Mouse (Mus musculus) MEL (cell line): Measurements from ENCODE around the gene Trub1. TPM values are rescaled to one million over a fixed set of nuclear protein-coding genes. Genes with fewer than 3 reads are reported as not detected.

ENCODE experiments used
- DNase-seq: peaks from one replicate; pipeline ENCODE4 v3.0.0; 2011; ENCODE audit warnings: low read depth, low spot score
- H3K27ac ChIP-seq: 2 replicates; pipeline ENCODE4 v1.5.1; 2012; ENCODE audit warnings: low read depth, mild to moderate bottlenecking, control low read depth, low read length, moderate library complexity; ENCODE audit not compliant: control insufficient read depth
- H3K27me3 ChIP-seq, 2 experiments: fragments of 150-350 bp in 1 of 2; sonication (generic) in 1 of 2; 2 replicates each; pipeline ENCODE4 v1.6.1; 2012; ENCODE audit warnings: low read length in 2 of 2, mild to moderate bottlenecking in 2 of 2, improper control_type of control experiment in 1 of 2, moderate library complexity in 1 of 2; ENCODE audit not compliant: insufficient read depth in 2 of 2, control insufficient read depth in 1 of 2
- H3K36me3 ChIP-seq, 2 experiments: 2 replicates each; pipeline ENCODE4 v1.6.1; 2012 to 2014; ENCODE audit warnings: low read length in 2 of 2, improper control_type of control experiment in 1 of 2, inconsistent platforms in 1 of 2, mild to moderate bottlenecking in 1 of 2; ENCODE audit not compliant: insufficient read depth in 2 of 2, control insufficient read depth in 1 of 2
- H3K4me1 ChIP-seq, 2 experiments: fragments of 150-350 bp in 1 of 2; sonication (generic) in 1 of 2; 2 replicates each; pipeline ENCODE4 v1.6.1; 2012; ENCODE audit warnings: low read length in 2 of 2, improper control_type of control experiment in 1 of 2, mild to moderate bottlenecking in 1 of 2; ENCODE audit not compliant: insufficient read depth in 2 of 2, control insufficient read depth in 1 of 2
- H3K4me3 ChIP-seq, 2 experiments: fragments of 150-350 bp in 1 of 2; sonication (generic) in 1 of 2; 2 replicates each; pipeline ENCODE4 v1.5.1; 2012; ENCODE audit warnings: low read depth in 2 of 2, low read length in 2 of 2, mild to moderate bottlenecking in 2 of 2, moderate library complexity in 2 of 2, control low read depth in 1 of 2, improper control_type of control experiment in 1 of 2; ENCODE audit not compliant: control insufficient read depth in 1 of 2, insufficient read depth in 1 of 2
- H3K79me2 ChIP-seq: 2 replicates; pipeline ENCODE4 v1.6.1; 2012; ENCODE audit warnings: mild to moderate bottlenecking, low read length, moderate library complexity; ENCODE audit not compliant: control insufficient read depth, poor library complexity, insufficient read depth
- H3K9ac ChIP-seq: 2 replicates; pipeline ENCODE4 v1.6.1; 2012; ENCODE audit warnings: low read depth, mild to moderate bottlenecking, control low read depth, low read length, moderate library complexity; ENCODE audit not compliant: control insufficient read depth, poor library complexity, severe bottlenecking
- H3K9me3 ChIP-seq: fragments of 150-350 bp; sonication (generic); replicated peaks from 2 replicates; pipeline ENCODE4 v1.6.1; 2012; ENCODE audit warnings: mild to moderate bottlenecking, low read length, improper control_type of control experiment, moderate library complexity; ENCODE audit not compliant: insufficient read depth
- CTCF ChIP-seq, 3 experiments: IDR thresholded peaks in 2 of 3; conservative IDR thresholded peaks in 1 of 3; 2 replicates each; pipeline ENCODE4 v1.5.1; 2011 to 2012; ENCODE audit warnings: low read length in 3 of 3, low read depth in 2 of 3, mild to moderate bottlenecking in 2 of 3, improper control_type of control experiment in 1 of 3, inconsistent platforms in 1 of 3, mixed read lengths in 1 of 3, moderate library complexity in 1 of 3; ENCODE audit not compliant: control insufficient read depth in 1 of 3, insufficient read depth in 1 of 3, poor library complexity in 1 of 3, severe bottlenecking in 1 of 3
- E2F4 ChIP-seq: IDR thresholded peaks from 2 replicates; pipeline ENCODE4 v1.6.1; 2011; ENCODE audit warnings: low read depth, low read length, improper control_type of control experiment, borderline replicate concordance
- GABPA ChIP-seq: IDR thresholded peaks from 2 replicates; pipeline ENCODE4 v1.6.1; 2012; ENCODE audit warnings: low read depth, mild to moderate bottlenecking, inconsistent platforms, low read length, improper control_type of control experiment, moderate library complexity
- HCFC1 ChIP-seq: IDR thresholded peaks from 2 replicates; pipeline ENCODE4 v1.6.1; 2012; ENCODE audit warnings: low read depth, mild to moderate bottlenecking, inconsistent platforms, low read length, improper control_type of control experiment, moderate library complexity
- JUND ChIP-seq: IDR thresholded peaks from 2 replicates; pipeline ENCODE4 v1.6.1; 2011; ENCODE audit warnings: low read depth, mild to moderate bottlenecking, improper control_type of control experiment, low read length
- MAFK ChIP-seq: IDR thresholded peaks from 2 replicates; pipeline ENCODE4 v1.6.1; 2011; ENCODE audit warnings: low read depth, mild to moderate bottlenecking, low read length, improper control_type of control experiment, borderline replicate concordance
- MAX ChIP-seq: IDR thresholded peaks from 2 replicates; pipeline ENCODE4 v1.6.1; 2011; ENCODE audit warnings: low read length, improper control_type of control experiment
- MYC ChIP-seq: IDR thresholded peaks from 2 replicates; pipeline ENCODE4 v1.6.1; 2011; ENCODE audit warnings: low read depth, mild to moderate bottlenecking, low read length, improper control_type of control experiment, moderate library complexity
- NELFE ChIP-seq: IDR thresholded peaks from 2 replicates; pipeline ENCODE4 v1.6.1; 2011; ENCODE audit warnings: low read depth, low read length, improper control_type of control experiment
- NRF1 ChIP-seq: IDR thresholded peaks from 2 replicates; pipeline ENCODE4 v1.6.1; 2014; ENCODE audit warnings: low read depth, mild to moderate bottlenecking, inconsistent platforms, low read length, improper control_type of control experiment, moderate library complexity; ENCODE audit not compliant: poor library complexity, insufficient read depth, severe bottlenecking
- RCOR1 ChIP-seq: IDR thresholded peaks from 2 replicates; pipeline ENCODE4 v1.6.1; 2012; ENCODE audit warnings: low read depth, mild to moderate bottlenecking, inconsistent platforms, low read length, improper control_type of control experiment
- SIN3A ChIP-seq: IDR thresholded peaks from 2 replicates; pipeline ENCODE4 v1.6.1; 2012; ENCODE audit warnings: low read length, improper control_type of control experiment, inconsistent platforms
- TBP ChIP-seq: IDR thresholded peaks from 2 replicates; pipeline ENCODE4 v1.8.0; 2011; ENCODE audit warnings: low read depth, low read length, improper control_type of control experiment
- TCF12 ChIP-seq: IDR thresholded peaks from 2 replicates; pipeline ENCODE4 v1.6.1; 2014; ENCODE audit warnings: low read depth, mild to moderate bottlenecking, inconsistent platforms, low read length, improper control_type of control experiment, moderate library complexity
- USF1 ChIP-seq: IDR thresholded peaks from 2 replicates; pipeline ENCODE4 v1.6.1; 2014; ENCODE audit warnings: low read depth, mild to moderate bottlenecking, inconsistent platforms, low read length, improper control_type of control experiment, moderate library complexity
- ZNF384 ChIP-seq: IDR thresholded peaks from 2 replicates; pipeline ENCODE4 v1.6.1; 2012; ENCODE audit warnings: low read depth, mild to moderate bottlenecking, inconsistent platforms, low read length, improper control_type of control experiment
- polyA plus RNA-seq, 2 experiments: library from polyadenylated mRNA; stranded (reverse) in 1 of 2; unstranded in 1 of 2; fragments of >175 nt in 1 of 2; fragments of >200 nt in 1 of 2; gene quantifications; 2 replicates each; pipeline versions ENCODE4 v1.2.1 to v1.2.4; 2012; ENCODE audit warnings: low replicate concordance in 2 of 2, low read depth in 1 of 2; ENCODE audit not compliant: insufficient read length in 2 of 2, insufficient read depth in 1 of 2, missing spikeins in 1 of 2
- total RNA-seq: library from RNA; depleted of rRNA; stranded (reverse); fragments of 300-350 nt; gene quantifications from 2 replicates; pipeline ENCODE4 v1.2.3, GENCODE M21; 2012

Gene Trub1
- total and polyA plus RNA-seq, 3 experiments, result 38.2 to 41.6 TPM; not detected in 1

DNA sequence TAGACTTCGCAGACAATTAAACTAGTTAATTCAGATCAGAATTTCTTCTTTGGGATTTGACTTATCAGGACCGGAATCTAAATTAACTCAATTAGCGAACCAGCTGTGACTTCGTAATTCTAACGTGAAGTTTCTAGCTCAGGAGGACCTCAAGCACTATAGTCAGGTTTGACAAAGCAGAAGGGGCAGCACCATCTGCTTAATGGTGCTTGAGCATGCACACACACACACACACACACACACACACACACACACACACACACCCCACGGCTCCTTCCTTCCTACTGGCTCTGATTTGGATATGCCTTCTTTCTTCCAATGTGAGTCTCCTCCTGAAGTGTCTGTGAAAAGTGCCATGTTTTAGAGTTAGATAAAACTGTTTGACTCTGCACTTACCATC is 18.7 kb upstream of the Trub1 start:
- Histone ChIP-seq H3K4me1 (no peaks in the 10 kb centered on the region), H3K36me3 (no peaks in the 10 kb centered on the region), H3K27me3 (peaks cover 4 to 10% of the 10 kb centered on the region in 2 experiments), H3K4me3 (no peak overlapping the region), H3K9ac (no peak overlapping the region), H3K27ac (no peak overlapping the region), H3K79me2 (no peaks in the 10 kb centered on the region), H3K9me3 (no peaks in the 10 kb centered on the region)
- TF ChIP-seq SIN3A, result no peak
- TF ChIP-seq NELFE, result no peak
- no peak for TF ChIP-seq NRF1
- TF ChIP-seq TCF12, result no peak
- no peak for TF ChIP-seq RCOR1
- TF ChIP-seq MYC, result no peak
- TF ChIP-seq MAFK, result no peak
- TF ChIP-seq E2F4, result no peak
- no peak for TF ChIP-seq GABPA
- no peak for TF ChIP-seq HCFC1
- TF ChIP-seq ZNF384, result no peak
- TF ChIP-seq, all 39 proteins: peak for 0
- no peak for DNase-seq

DNA sequence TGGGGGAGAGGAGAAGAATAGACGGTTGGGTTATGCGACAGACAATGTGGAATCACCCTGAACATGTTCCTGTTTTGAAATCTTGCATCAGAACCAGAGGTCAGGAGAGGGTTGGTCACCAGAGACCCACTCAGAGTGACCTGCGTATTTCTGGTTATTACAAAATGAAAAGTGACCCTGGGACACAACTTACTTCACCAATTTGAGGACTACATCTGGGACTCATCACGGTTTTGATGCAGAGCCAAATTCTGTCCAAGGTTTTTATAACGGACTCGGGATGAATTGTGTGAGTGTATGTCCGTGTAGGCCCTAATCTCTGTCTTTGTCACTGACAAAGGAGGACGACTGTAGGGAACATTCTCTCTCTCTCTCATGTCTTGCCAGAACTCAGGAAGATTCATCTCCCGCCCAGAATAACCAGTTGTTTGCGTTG is 16.1 kb upstream of the Trub1 start:
- TF ChIP-seq MAX (no peak), RCOR1 (no peak), E2F4 (no peak), NRF1 (no peak), JUND (no peak), MAFK (no peak), USF1 (no peak), SIN3A (no peak), GABPA (no peak), TBP (no peak), ZNF384 (no peak), CTCF (IDR thresholded peaks at IDR 0.05 in 2 of 3, conservative IDR thresholded peaks at IDR 0.05 in 1 of 3; ENCODE audit: control insufficient read depth in 1 of 3, insufficient read depth in 1 of 3, low read depth in 2 of 3, low read length in 3 of 3, poor library complexity in 1 of 3, severe bottlenecking in 1 of 3) (no peak)
- peaks cover 6% of the 10 kb centered on the region in 2 experiments; a peak in 3 of 4 replicates for H3K27me3 ChIP-seq
- no peaks in the 10 kb centered on the region for H3K9me3 ChIP-seq
- H3K9ac ChIP-seq, result no peak overlapping the region
- no peak for DNase-seq
- H3K79me2 ChIP-seq, result no peaks in the 10 kb centered on the region
- H3K4me3 ChIP-seq, result no peak overlapping the region
- no peaks in the 10 kb centered on the region for H3K36me3 ChIP-seq
- no peaks in the 10 kb centered on the region for H3K4me1 ChIP-seq
- H3K27ac ChIP-seq, result no peak overlapping the region
